Mouse (Mus musculus) ES-Bruce4 (cell line): ENCODE measurements at regions not wholly inside any gene's neighbourhood (a gene's known extent, or its start where the extent isn't known, plus 50 kb on each side); places are given as distances from the start of the nearest gene placed in this dataset.

Experiments
- H3K27ac ChIP-seq: 2 replicates; pipeline ENCODE4 v1.5.1; 2012; ENCODE audit warnings: low read length, inconsistent platforms; ENCODE audit not compliant: insufficient read depth
- H3K27me3 ChIP-seq: 2 replicates; pipeline ENCODE4 v1.6.1; 2012; ENCODE audit warnings: mild to moderate bottlenecking, low read length, inconsistent platforms; ENCODE audit not compliant: control insufficient read depth, poor library complexity, insufficient read depth, severe bottlenecking
- H3K36me3 ChIP-seq: 2 replicates; pipeline ENCODE4 v1.6.1; 2012; ENCODE audit warnings: inconsistent platforms, mild to moderate bottlenecking, low read length, moderate library complexity; ENCODE audit not compliant: control insufficient read depth, poor library complexity, insufficient read depth, severe bottlenecking
- H3K4me1 ChIP-seq: one replicate; pipeline ENCODE4 v1.8.1; 2011; ENCODE audit warnings: low read length; ENCODE audit not compliant: control insufficient read depth, insufficient read depth
- H3K4me3 ChIP-seq: 2 replicates; pipeline ENCODE4 v1.5.1; 2011; ENCODE audit warnings: low read depth, mild to moderate bottlenecking, low read length
- H3K9ac ChIP-seq: 2 replicates; pipeline ENCODE4 v1.6.1; 2012; ENCODE audit warnings: low read depth, mild to moderate bottlenecking, inconsistent platforms; ENCODE audit not compliant: poor library complexity, severe bottlenecking
- H3K9me3 ChIP-seq: replicated peaks from 2 replicates; pipeline ENCODE4 v1.6.1; 2012; ENCODE audit warnings: mild to moderate bottlenecking, low read length, inconsistent platforms; ENCODE audit not compliant: control insufficient read depth, poor library complexity, insufficient read depth, severe bottlenecking
- CTCF ChIP-seq: IDR thresholded peaks from one replicate; pipeline ENCODE4 v1.8.1; 2011; ENCODE audit warnings: low read depth, low read length
- EP300 ChIP-seq: IDR thresholded peaks from 2 replicates; pipeline ENCODE4 v1.6.1; 2011; ENCODE audit warnings: low read depth, low read length; ENCODE audit not compliant: insufficient read depth
- POLR2A ChIP-seq: IDR thresholded peaks from one replicate; pipeline ENCODE4 v1.8.1; 2011; ENCODE audit warnings: low read length; ENCODE audit not compliant: insufficient read depth

GRCm38 (mm10) chr8:116053043-116053442, 345.4 kb upstream of the Maf start:
- Histone ChIP-seq H3K27ac (no peak overlapping the region), H3K9me3 (no peaks in the 10 kb centered on the region; the same call in 1 of the 2 replicates), H3K4me1 (no peaks in the 10 kb centered on the region), H3K4me3 (no peak overlapping the region), H3K27me3 (no peaks in the 10 kb centered on the region), H3K9ac (no peak overlapping the region), H3K36me3 (no peaks in the 10 kb centered on the region)
- TF ChIP-seq CTCF, result no peak

- no peaks in the 10 kb centered on the region for H3K4me1 ChIP-seq
- H3K27ac ChIP-seq, result no peak overlapping the region
- no peaks in the 10 kb centered on the region; the same call in 1 of the 2 replicates for H3K9me3 ChIP-seq
- no peaks in the 10 kb centered on the region; the same call in 1 of the 2 replicates for H3K27me3 ChIP-seq
- no peak overlapping the region for H3K9ac ChIP-seq
- no peak overlapping the region for H3K4me3 ChIP-seq
- TF ChIP-seq POLR2A (no peak), CTCF (no peak), EP300 (no peak)
- H3K36me3 ChIP-seq, result no peaks in the 10 kb centered on the region
Observed at GRCm38 (mm10) chr8:116048480-116048879, 340.9 kb upstream of the Maf start.

- Histone ChIP-seq H3K4me3 (no peak overlapping the region), H3K9me3 (no peaks in the 10 kb centered on the region), H3K4me1 (no peaks in the 10 kb centered on the region), H3K36me3 (no peaks in the 10 kb centered on the region), H3K9ac (no peak overlapping the region), H3K27ac (no peak overlapping the region), H3K27me3 (no peaks in the 10 kb centered on the region; the same call in 1 of the 2 replicates)
- TF ChIP-seq POLR2A, result no peak
- TF ChIP-seq EP300, result no peak
- no peak for TF ChIP-seq CTCF
Observed at GRCm38 (mm10) chr8:116046859-116047258, 339.3 kb upstream of the Maf start.

- Histone ChIP-seq H3K27me3 (no peaks in the 10 kb centered on the region; the same call in 1 of the 2 replicates), H3K27ac (no peak overlapping the region), H3K9me3 (no peaks in the 10 kb centered on the region), H3K4me3 (no peak overlapping the region), H3K9ac (no peak overlapping the region), H3K4me1 (no peaks in the 10 kb centered on the region), H3K36me3 (no peaks in the 10 kb centered on the region)
- TF ChIP-seq EP300 (no peak), POLR2A (no peak), CTCF (no peak)
Observed at GRCm38 (mm10) chr8:116045526-116045925, 337.9 kb upstream of the Maf start.

- Histone ChIP-seq H3K4me1 (no peaks in the 10 kb centered on the region), H3K27me3 (no peaks in the 10 kb centered on the region; the same call in 1 of the 2 replicates), H3K27ac (no peak overlapping the region), H3K9me3 (no peaks in the 10 kb centered on the region), H3K36me3 (no peaks in the 10 kb centered on the region), H3K9ac (no peak overlapping the region), H3K4me3 (no peak overlapping the region)
- TF ChIP-seq CTCF (no peak), POLR2A (no peak), EP300 (no peak)
Observed at GRCm38 (mm10) chr8:116043381-116043780, 335.8 kb upstream of the Maf start.

GRCm38 (mm10) chr8:116030966-116031365, 323.4 kb upstream of the Maf start:
- Histone ChIP-seq H3K27me3 (no peaks in the 10 kb centered on the region), H3K36me3 (no peaks in the 10 kb centered on the region), H3K4me3 (no peak overlapping the region), H3K9ac (no peak overlapping the region), H3K9me3 (no peaks in the 10 kb centered on the region), H3K4me1 (no peaks in the 10 kb centered on the region), H3K27ac (no peak overlapping the region)
- TF ChIP-seq POLR2A (no peak), EP300 (no peak), CTCF (no peak)

- H3K27me3 ChIP-seq, result no peaks in the 10 kb centered on the region
- no peaks in the 10 kb centered on the region for H3K36me3 ChIP-seq
- H3K9me3 ChIP-seq, result no peaks in the 10 kb centered on the region
- no peak overlapping the region for H3K27ac ChIP-seq
- H3K4me1 ChIP-seq, result no peaks in the 10 kb centered on the region
- H3K4me3 ChIP-seq, result no peak overlapping the region
- TF ChIP-seq EP300, result no peak
- H3K9ac ChIP-seq, result no peak overlapping the region
Observed at GRCm38 (mm10) chr8:116025321-116025720, 317.7 kb upstream of the Maf start.
